Mouse (Mus musculus): Measurements from ENCODE around the gene Lysmd2. TPM values are rescaled to one million over a fixed set of nuclear protein-coding genes. Genes with fewer than 3 reads are reported as not detected.
"Not testable (repeated sequence)": the region's sequence is repeated elsewhere in the genome, so short reads cannot be mapped to it uniquely, and the experiment has no call there.

Lysmd2 gene
- polyA plus RNA-seq, 1 experiment from 2014 or later = 27.0 TPM

DNA sequence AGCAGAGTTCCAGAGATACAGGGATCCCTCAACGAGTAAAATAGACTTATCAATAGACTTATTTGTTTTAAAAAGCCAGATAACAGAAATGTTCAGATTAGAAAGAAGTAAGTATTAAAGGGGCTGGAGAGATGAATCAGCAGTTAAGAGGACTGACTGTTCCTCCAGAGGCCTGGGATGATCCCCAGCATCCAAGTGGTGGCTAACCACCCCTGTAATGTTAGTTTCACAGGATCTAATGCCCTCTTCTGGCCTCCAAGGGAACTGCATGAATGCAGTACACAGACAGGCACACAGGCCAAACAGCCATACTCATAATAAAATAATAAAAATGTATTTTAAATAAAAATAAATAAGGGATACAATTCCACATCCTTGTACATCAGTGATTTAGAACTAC, 7.4 kb downstream of the Lysmd2 start:
- no peak overlapping the region for H3K9ac ChIP-seq
- H3K4me1 ChIP-seq (replicated peaks) = 0 out of 2 replicates have a peak, but pooled peaks cover 11% of the 10 kb centered on the region
- no peak overlapping the region for H3K4me2 ChIP-seq
- H3K9me3 ChIP-seq = no peaks in the 10 kb centered on the region
- H3K27ac ChIP-seq (replicated peaks) = no peak overlapping the region
- no peak overlapping the region for H3K4me3 ChIP-seq
- no peak for ATAC-seq (ENCODE audit: low read depth)
- 0 out of 2 replicates have a peak, but pooled peaks cover 8% of the 10 kb centered on the region for H3K36me3 ChIP-seq
- 45% methylated on average over 1 of the region's 1 CpGs for WGBS
- no peaks in the 10 kb centered on the region for H3K27me3 ChIP-seq

DNA sequence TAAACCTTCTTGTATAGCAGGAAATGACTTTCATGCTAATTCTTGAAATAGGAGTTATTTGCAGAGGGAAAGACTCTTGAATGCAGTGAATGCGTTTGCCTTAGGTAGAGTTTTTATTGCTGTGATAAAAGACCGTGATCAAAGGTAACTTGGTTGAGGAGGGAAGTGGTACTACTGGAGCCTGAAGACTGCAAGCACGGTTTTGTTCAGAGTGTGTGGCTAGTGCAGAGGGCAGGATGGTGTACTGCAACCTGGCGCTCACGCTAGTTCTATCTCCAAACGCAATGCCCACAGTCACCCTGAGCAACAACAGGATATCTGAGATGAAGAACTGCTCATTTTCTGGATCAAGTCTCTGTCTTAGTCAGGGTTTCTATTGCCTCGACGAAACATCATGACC, 8.1 kb downstream of the Lysmd2 start:
- no peak overlapping the region for H3K4me3 ChIP-seq
- H3K9ac ChIP-seq = no peak overlapping the region
- 75% methylated on average over 8 of the region's 8 CpGs for WGBS
- no peak overlapping the region for H3K27ac ChIP-seq (replicated peaks)
- H3K4me1 ChIP-seq (replicated peaks) = 0 out of 2 replicates have a peak, but pooled peaks cover 11% of the 10 kb centered on the region
- ATAC-seq (ENCODE audit: low read depth) = no peak
- H3K9me3 ChIP-seq = no peaks in the 10 kb centered on the region
- no peaks in the 10 kb centered on the region for H3K27me3 ChIP-seq
- no peak overlapping the region for H3K4me2 ChIP-seq
- 0 out of 2 replicates have a peak, but pooled peaks cover 8% of the 10 kb centered on the region for H3K36me3 ChIP-seq

GRCm38 (mm10) chr9:75634226-75634625, 8.7 kb downstream of the Lysmd2 start:
- 88% methylated on average over 4 of the region's 4 CpGs for WGBS
- Histone ChIP-seq H3K9me3 (no peaks in the 10 kb centered on the region), H3K27ac (replicated peaks) (no peak overlapping the region), H3K36me3 (0 out of 2 replicates have a peak, but pooled peaks cover 12% of the 10 kb centered on the region), H3K4me1 (replicated peaks) (0 out of 2 replicates have a peak, but pooled peaks cover 11% of the 10 kb centered on the region), H3K4me2 (no peak overlapping the region), H3K27me3 (no peaks in the 10 kb centered on the region), H3K9ac (no peak overlapping the region), H3K4me3 (no peak overlapping the region)
- no peak for ATAC-seq (ENCODE audit: low read depth)

DNA sequence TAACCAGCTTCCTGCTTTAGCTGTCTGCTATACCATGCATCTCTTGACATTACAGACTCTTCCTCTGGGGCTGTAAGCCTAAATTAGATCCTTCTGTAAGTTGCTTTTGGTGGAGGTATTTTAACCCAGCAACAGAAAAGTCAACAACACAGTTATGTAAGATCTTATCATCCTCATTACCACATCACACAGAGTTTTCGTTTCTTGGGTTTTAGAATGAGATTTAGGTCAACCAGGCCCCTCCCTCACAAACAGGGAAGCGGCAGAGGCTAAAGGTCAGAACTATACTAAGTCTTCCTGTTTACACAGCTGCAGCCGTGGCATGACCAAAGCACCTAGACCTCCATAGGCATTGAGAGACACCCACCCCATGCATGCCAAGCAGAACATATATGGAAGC, 19.9 kb downstream of the Lysmd2 start:
- ATAC-seq (ENCODE audit: low read depth) = no peak
- Histone ChIP-seq H3K4me3 (no peak overlapping the region), H3K27ac (replicated peaks) (no peak overlapping the region), H3K4me2 (no peak overlapping the region), H3K4me1 (replicated peaks) (0 out of 2 replicates have a peak, but pooled peaks cover 6% of the 10 kb centered on the region), H3K9ac (no peak overlapping the region), H3K36me3 (peaks cover 93% of the 10 kb centered on the region), H3K9me3 (no peaks in the 10 kb centered on the region), H3K27me3 (no peaks in the 10 kb centered on the region)
- WGBS = 82% methylated on average over 3 of the region's 3 CpGs

DNA sequence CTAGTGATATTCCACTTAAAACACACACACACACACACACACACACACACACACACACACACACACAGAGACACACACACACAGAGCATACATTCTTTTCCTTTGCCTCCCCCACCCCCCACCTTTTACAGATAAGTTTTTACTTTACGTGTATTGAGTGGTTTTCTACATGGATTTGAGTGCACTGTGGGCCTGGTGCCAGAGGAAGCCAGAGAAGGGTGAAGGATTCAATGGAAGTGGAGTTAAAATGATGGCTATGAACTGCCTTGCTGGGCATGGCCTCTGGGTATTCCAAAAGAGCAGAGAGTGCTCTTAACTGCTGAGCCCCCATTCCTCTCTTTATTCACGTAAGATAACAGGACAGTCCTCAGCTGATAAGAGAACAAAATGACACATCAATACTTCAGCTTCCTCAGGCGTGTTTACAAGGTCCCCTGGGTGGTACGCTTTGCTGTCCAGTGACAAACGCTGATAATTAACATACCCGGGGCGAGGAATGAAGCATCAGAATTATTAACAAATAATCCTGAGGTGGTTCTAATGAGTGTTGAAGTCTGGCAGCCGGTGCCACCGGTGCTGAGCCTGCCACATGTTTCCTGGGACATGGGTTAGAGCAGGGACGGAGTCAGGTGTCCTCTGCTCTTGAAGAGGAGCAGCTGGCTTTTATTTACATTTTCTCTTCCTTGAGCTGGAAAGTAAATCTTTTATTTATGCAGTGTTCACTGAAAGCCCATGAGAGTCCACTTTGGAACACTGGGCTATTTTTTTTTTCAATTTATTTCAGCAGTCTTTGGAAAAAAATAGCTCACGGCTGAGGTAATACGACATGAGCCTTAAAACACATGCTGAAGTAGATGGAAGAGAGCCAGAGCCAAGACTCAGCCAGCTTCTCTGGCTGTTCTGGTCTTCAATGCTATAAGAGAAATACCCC, 28.7 kb downstream of the Lysmd2 start:
- peak; percentile 47; the same call in 1 of the 2 replicates for ATAC-seq (ENCODE audit: low read depth)
- no peak overlapping the region for H3K4me2 ChIP-seq
- peak overlapping the region; percentile 25 for H3K27ac ChIP-seq (replicated peaks)
- H3K9ac ChIP-seq = no peak overlapping the region
- 37% methylated on average over 12 of the region's 12 CpGs for WGBS
- H3K9me3 ChIP-seq = no peaks in the 10 kb centered on the region
- no peaks in the 10 kb centered on the region for H3K27me3 ChIP-seq
- H3K4me3 ChIP-seq = no peak overlapping the region
- peaks cover 11% of the 10 kb centered on the region for H3K4me1 ChIP-seq (replicated peaks)
- H3K36me3 ChIP-seq = peaks cover 79% of the 10 kb centered on the region

- H3K4me2 ChIP-seq; H3K9me3 ChIP-seq; H3K27ac ChIP-seq (replicated peaks); ATAC-seq (ENCODE audit: low read depth); H3K4me3 ChIP-seq; H3K9ac ChIP-seq; H3K27me3 ChIP-seq: not testable (repeated sequence)
- WGBS = 82% methylated on average over 2 of the region's 3 CpGs
- Histone ChIP-seq H3K36me3 (peaks cover 79% of the 10 kb centered on the region), H3K4me1 (replicated peaks) (peaks cover 11% of the 10 kb centered on the region)
These were observed 30.9 kb downstream of the Lysmd2 start for GRCm38 (mm10) chr9:75656456-75656855.

GRCm38 (mm10) chr9:75660917-75661316, 35.4 kb downstream of the Lysmd2 start:
- Histone ChIP-seq H3K4me1 (replicated peaks) (no peaks in the 10 kb centered on the region), H3K9me3 (no peaks in the 10 kb centered on the region), H3K27ac (replicated peaks) (no peak overlapping the region), H3K36me3 (peaks cover 78% of the 10 kb centered on the region), H3K27me3 (no peaks in the 10 kb centered on the region), H3K9ac (no peak overlapping the region), H3K4me3 (no peak overlapping the region), H3K4me2 (no peak overlapping the region)
- 90% methylated on average over 8 of the region's 8 CpGs for WGBS
- no peak for ATAC-seq (ENCODE audit: low read depth)

- H3K4me1 ChIP-seq (replicated peaks) = no peaks in the 10 kb centered on the region
- H3K4me3 ChIP-seq = no peak overlapping the region
- no peaks in the 10 kb centered on the region for H3K27me3 ChIP-seq
- no peaks in the 10 kb centered on the region for H3K9me3 ChIP-seq
- no peak for ATAC-seq (ENCODE audit: low read depth)
- H3K36me3 ChIP-seq = peaks cover 82% of the 10 kb centered on the region
- WGBS = 73% methylated on average over 6 of the region's 6 CpGs
- H3K27ac ChIP-seq (replicated peaks) = no peak overlapping the region
- no peak overlapping the region for H3K9ac ChIP-seq
- no peak overlapping the region for H3K4me2 ChIP-seq
These were observed 39.8 kb downstream of the Lysmd2 start for GRCm38 (mm10) chr9:75665364-75665763.

DNA sequence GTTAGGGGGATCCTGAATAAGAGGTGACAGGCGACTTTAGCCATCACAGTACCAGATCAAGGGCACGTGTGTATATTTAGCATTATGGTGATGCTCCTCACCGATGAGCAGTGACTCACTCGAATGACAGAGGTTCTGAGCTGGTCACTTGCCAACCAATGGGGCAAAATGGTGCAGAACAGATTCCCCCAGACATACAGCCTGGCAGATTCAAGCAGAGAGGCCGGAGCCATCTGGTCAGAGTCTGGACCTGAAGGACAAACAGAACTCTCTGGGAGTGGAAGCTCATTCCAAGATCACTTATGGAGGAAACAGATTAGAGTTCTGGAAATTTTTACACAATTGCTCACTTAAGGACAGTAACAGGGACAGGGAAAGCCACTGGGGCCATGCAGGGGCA, 41.1 kb downstream of the Lysmd2 start:
- Histone ChIP-seq H3K9ac (no peak overlapping the region), H3K9me3 (no peaks in the 10 kb centered on the region), H3K27me3 (no peaks in the 10 kb centered on the region), H3K4me2 (no peak overlapping the region), H3K36me3 (peaks cover 82% of the 10 kb centered on the region), H3K4me1 (replicated peaks) (no peaks in the 10 kb centered on the region), H3K4me3 (no peak overlapping the region), H3K27ac (replicated peaks) (no peak overlapping the region)
- ATAC-seq (ENCODE audit: low read depth) = no peak
- WGBS = 81% methylated on average over 5 of the region's 5 CpGs

GRCm38 (mm10) chr9:75672769-75673168, 47.2 kb downstream of the Lysmd2 start:
- H3K36me3 ChIP-seq = peaks cover 92% of the 10 kb centered on the region
- H3K9me3 ChIP-seq = no peaks in the 10 kb centered on the region
- H3K9ac ChIP-seq = no peak overlapping the region
- no peak overlapping the region for H3K4me3 ChIP-seq
- no peak overlapping the region for H3K27ac ChIP-seq (replicated peaks)
- no peak overlapping the region for H3K4me2 ChIP-seq
- H3K4me1 ChIP-seq (replicated peaks) = no peaks in the 10 kb centered on the region
- 76% methylated on average over 6 of the region's 6 CpGs for WGBS
- H3K27me3 ChIP-seq = no peaks in the 10 kb centered on the region
- ATAC-seq (ENCODE audit: low read depth) = no peak

DNA sequence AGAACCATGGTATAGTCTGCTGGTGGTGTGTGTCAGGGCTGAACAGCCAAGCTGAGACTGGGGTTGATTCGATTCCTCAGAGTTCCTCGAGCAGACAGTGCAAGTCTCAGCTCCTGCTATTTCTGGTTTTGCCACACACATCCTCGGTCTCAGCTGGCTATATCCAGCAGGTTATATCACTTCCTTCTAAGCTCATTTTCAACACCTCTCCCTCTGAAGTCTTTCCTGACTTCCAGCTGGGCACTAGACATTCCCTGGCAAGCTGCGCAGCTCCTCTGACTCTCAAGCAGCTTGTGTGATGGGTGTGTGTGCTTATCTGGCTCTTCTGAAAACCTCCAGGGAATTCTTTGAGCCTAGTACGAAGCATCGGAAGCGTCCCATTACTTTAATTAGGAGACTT, 50.7 kb downstream of the Lysmd2 start:
- no peaks in the 10 kb centered on the region for H3K27me3 ChIP-seq
- H3K27ac ChIP-seq (replicated peaks) = no peak overlapping the region
- no peaks in the 10 kb centered on the region for H3K9me3 ChIP-seq
- no peak for ATAC-seq (ENCODE audit: low read depth)
- H3K9ac ChIP-seq = no peak overlapping the region
- H3K4me1 ChIP-seq (replicated peaks) = peaks cover 11% of the 10 kb centered on the region; the same call in 1 of the 2 replicates
- 78% methylated on average over 7 of the region's 7 CpGs for WGBS
- no peak overlapping the region for H3K4me2 ChIP-seq
- peaks cover 90% of the 10 kb centered on the region for H3K36me3 ChIP-seq
- no peak overlapping the region for H3K4me3 ChIP-seq

DNA sequence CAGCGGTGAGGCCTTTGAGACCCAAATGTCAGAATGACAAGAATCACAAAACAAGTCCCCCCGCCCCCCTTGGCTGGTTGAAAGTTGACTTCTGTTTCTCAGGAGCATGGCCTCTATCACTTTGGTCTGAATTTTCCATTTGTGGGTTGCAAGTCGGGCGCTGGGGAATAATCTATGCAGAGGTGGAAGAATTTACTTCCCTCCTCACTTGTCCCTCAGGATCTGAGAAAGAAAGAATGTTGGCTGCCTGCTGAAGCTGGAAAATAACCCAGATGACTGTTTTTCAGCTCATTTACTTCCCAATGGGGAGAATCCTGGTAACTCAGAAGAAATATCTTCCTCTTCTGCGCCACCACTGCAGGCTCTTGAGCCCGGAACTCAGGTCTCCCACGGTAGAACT, 52.8 kb downstream of the Lysmd2 start:
- no peak for ATAC-seq (ENCODE audit: low read depth)
- Histone ChIP-seq H3K27ac (replicated peaks) (no peak overlapping the region), H3K27me3 (no peaks in the 10 kb centered on the region), H3K36me3 (peaks cover 72% of the 10 kb centered on the region), H3K4me3 (no peak overlapping the region), H3K4me1 (replicated peaks) (peaks cover 23% of the 10 kb centered on the region), H3K4me2 (no peak overlapping the region), H3K9me3 (no peaks in the 10 kb centered on the region), H3K9ac (no peak overlapping the region)
- WGBS = 77% methylated on average over 7 of the region's 7 CpGs
